Mouse (Mus musculus) forebrain, postnatal 0 days (tissue): Measurements from ENCODE around the gene Tcp1. TPM values are rescaled to one million over a fixed set of nuclear protein-coding genes. Genes with fewer than 3 reads are reported as not detected.

ENCODE experiments used
- ATAC-seq: fragments of 200-750 bp; cut with Nextera tagmentation; 2 replicates; pipeline ENCODE4 v1.8.0; 2017; ENCODE audit warnings: mild to moderate bottlenecking, moderate library complexity
- DNase-seq: peaks from one replicate; pipeline ENCODE4 v3.0.0-alpha.2; 2015
- H3K27ac ChIP-seq: fragments of 300-500 bp; sonication (generic); 2 replicates; pipeline ENCODE4 v1.5.1; 2014; ENCODE audit warnings: low read depth, mild to moderate bottlenecking, antibody characterized with exemption, low read length, moderate library complexity, mixed read lengths
- H3K27me3 ChIP-seq: fragments of 300-500 bp; sonication (generic); 2 replicates; pipeline ENCODE4 v1.6.1; 2014; ENCODE audit warnings: mild to moderate bottlenecking, low read length, mixed read lengths; ENCODE audit not compliant: insufficient read depth
- H3K36me3 ChIP-seq: fragments of 300-500 bp; sonication (generic); 2 replicates; pipeline ENCODE4 v1.6.1; 2014; ENCODE audit warnings: mild to moderate bottlenecking, moderate library complexity; ENCODE audit not compliant: insufficient read depth
- H3K4me1 ChIP-seq: fragments of 300-500 bp; sonication (generic); 2 replicates; pipeline ENCODE4 v1.6.1; 2014; ENCODE audit warnings: antibody characterized with exemption; ENCODE audit not compliant: insufficient read depth
- H3K4me2 ChIP-seq: fragments of 300-500 bp; sonication (generic); 2 replicates; pipeline ENCODE4 v1.6.1; 2014; ENCODE audit warnings: low read depth, mild to moderate bottlenecking, moderate library complexity
- H3K4me3 ChIP-seq: fragments of 300-500 bp; sonication (generic); 2 replicates; pipeline ENCODE4 v1.5.1; 2014; ENCODE audit warnings: low read depth, low read length, mixed read lengths
- H3K9ac ChIP-seq: fragments of 300-500 bp; sonication (generic); 2 replicates; pipeline ENCODE4 v1.6.1; 2014; ENCODE audit warnings: mild to moderate bottlenecking
- H3K9me3 ChIP-seq: fragments of 300-500 bp; sonication (generic); 2 replicates; pipeline ENCODE4 v1.6.1; 2016; ENCODE audit warnings: low read length
- CTCF ChIP-seq: sonication (generic); IDR thresholded peaks from 2 replicates; pipeline ENCODE4 v1.5.1; 2016; ENCODE audit warnings: antibody characterized with exemption, control low read depth, low read depth
- WGBS: fragments of 180-500 bp; shearing (Covaris S2); extraction: QIAGEN DNeasy Blood & Tissue Kit; methylation state at CpG from one replicate; pipeline ENCODE4 v1.1.7; 2014; 5-methylcytosine and 5-hydroxymethylcytosine counted together
- polyA plus RNA-seq: library from polyadenylated mRNA; unstranded; fragments of >200 nt; fragmentation: Nextera tagmentation; extraction: Ambion mirVana; gene quantifications from 2 replicates; pipeline ENCODE4 v1.2.1, GENCODE M21; 2015
- total RNA-seq: library from RNA; depleted of rRNA; stranded (reverse); fragments of >200 nt; gene quantifications from 2 replicates; pipeline ENCODE4 v1.2.3, GENCODE M21; 2014; rRNA removed

The Tcp1 gene
- total RNA-seq = 409 and 432 TPM in 2 replicates
- 375 and 418 TPM in 2 replicates for polyA plus RNA-seq

GRCm38 (mm10) chr17:12915488-12915880 lies at the start of gene Tcp1:
Gene Tcp1 (plus strand): TSS chr17:12915701.
- Histone ChIP-seq H3K36me3 (peaks cover 49% of the 10 kb centered on the region), H3K9me3 (no peaks in the 10 kb centered on the region), H3K9ac (peak within 1 kb of the TSS; percentile 99), H3K27ac (peak within 1 kb of the TSS; percentile 91), H3K4me1 (0 out of 2 replicates have a peak, but pooled peaks cover 4% of the 10 kb centered on the region), H3K27me3 (no peaks in the 10 kb centered on the region), H3K4me3 (peak within 1 kb of the TSS; percentile 70), H3K4me2 (peak within 1 kb of the TSS; percentile 62)
- peak; percentile 10 for DNase-seq
- TF ChIP-seq CTCF = no peak
- 2% methylated on average over 18 of the region's 18 CpGs for WGBS
- ATAC-seq = no peak

GRCm38 (mm10) chr17:12866853-12867252 lies 48.6 kb upstream of the Tcp1 start:
- no peak for TF ChIP-seq CTCF
- Histone ChIP-seq H3K27me3 (no peaks in the 10 kb centered on the region), H3K4me2 (no peak overlapping the region), H3K4me1 (no peaks in the 10 kb centered on the region), H3K27ac (no peak overlapping the region), H3K4me3 (no peak overlapping the region), H3K9me3 (no peaks in the 10 kb centered on the region), H3K36me3 (no peaks in the 10 kb centered on the region), H3K9ac (no peak overlapping the region)
- ATAC-seq = no peak
- 79% methylated on average over 10 of the region's 10 CpGs for WGBS
- no peak for DNase-seq

- DNase-seq (no peak), ATAC-seq (no peak)
- no peaks in the 10 kb centered on the region for H3K27me3 ChIP-seq
- H3K27ac ChIP-seq = no peak within 1 kb of the TSS
- no peak within 1 kb of the TSS for H3K4me3 ChIP-seq
- H3K9ac ChIP-seq = no peak within 1 kb of the TSS
- WGBS = 60% methylated on average over 2 of the region's 2 CpGs
- no peaks in the 10 kb centered on the region for H3K9me3 ChIP-seq
- no peaks in the 10 kb centered on the region for H3K36me3 ChIP-seq
- no peaks in the 10 kb centered on the region for H3K4me1 ChIP-seq
- H3K4me2 ChIP-seq = no peak within 1 kb of the TSS
- no peak for TF ChIP-seq CTCF
These were observed 47.5 kb upstream of the Tcp1 start, which contains the start of gene Mas1 for GRCm38 (mm10) chr17:12868043-12868442. Gene Mas1 (minus strand): TSS chr17:12868143.

GRCm38 (mm10) chr17:12868640-12869039 lies 46.9 kb upstream of the Tcp1 start:
- H3K27me3 ChIP-seq = no peaks in the 10 kb centered on the region
- 53% methylated on average over 4 of the region's 4 CpGs for WGBS

GRCm38 (mm10) chr17:12872275-12873028 lies 43.0 kb upstream of the Tcp1 start:
- no peaks in the 10 kb centered on the region for H3K4me1 ChIP-seq
- H3K4me2 ChIP-seq = no peak overlapping the region
- no peak overlapping the region for H3K4me3 ChIP-seq
- 56% methylated on average over 16 of the region's 16 CpGs for WGBS
- no peak for TF ChIP-seq CTCF
- DNase-seq (no peak), ATAC-seq (peak; percentile 32; the same call in 1 of the 2 replicates)
- H3K9me3 ChIP-seq = no peaks in the 10 kb centered on the region
- no peak overlapping the region for H3K27ac ChIP-seq
- H3K9ac ChIP-seq = no peak overlapping the region
- H3K36me3 ChIP-seq = no peaks in the 10 kb centered on the region
- no peaks in the 10 kb centered on the region for H3K27me3 ChIP-seq

More at GRCm38 (mm10) chr17:12868640-12869039, 46.9 kb upstream of the Tcp1 start:
- no peak for TF ChIP-seq CTCF
- no peaks in the 10 kb centered on the region for H3K9me3 ChIP-seq
- no peak overlapping the region for H3K4me3 ChIP-seq
- no peaks in the 10 kb centered on the region for H3K36me3 ChIP-seq
- ATAC-seq (no peak), DNase-seq (no peak)
- H3K9ac ChIP-seq = no peak overlapping the region
- no peaks in the 10 kb centered on the region for H3K4me1 ChIP-seq
- H3K27ac ChIP-seq = no peak overlapping the region
- no peak overlapping the region for H3K4me2 ChIP-seq

- 90% methylated on average over 5 of the region's 5 CpGs for WGBS
- TF ChIP-seq CTCF = no peak
- ATAC-seq (no peak), DNase-seq (no peak)
- Histone ChIP-seq H3K27me3 (no peaks in the 10 kb centered on the region), H3K27ac (no peak within 1 kb of the TSS), H3K4me1 (no peaks in the 10 kb centered on the region), H3K9me3 (no peaks in the 10 kb centered on the region), H3K36me3 (no peaks in the 10 kb centered on the region), H3K4me2 (no peak within 1 kb of the TSS), H3K9ac (no peak within 1 kb of the TSS), H3K4me3 (no peak within 1 kb of the TSS)
These were observed 39.8 kb upstream of the Tcp1 start, which contains the start of gene Mrgprh for GRCm38 (mm10) chr17:12875734-12876133. Gene Mrgprh (plus strand): TSS chr17:12876034.

GRCm38 (mm10) chr17:12880178-12880577 lies 35.3 kb upstream of the Tcp1 start:
- peak overlapping the region; percentile 39 for H3K4me2 ChIP-seq
- no peaks in the 10 kb centered on the region for H3K4me1 ChIP-seq
- ATAC-seq (peak; percentile 91), DNase-seq (peak; percentile 92)
- H3K9ac ChIP-seq = no peak overlapping the region
- no peak overlapping the region for H3K27ac ChIP-seq
- no peaks in the 10 kb centered on the region for H3K9me3 ChIP-seq
- no peak overlapping the region for H3K4me3 ChIP-seq
- peak; percentile 82 for TF ChIP-seq CTCF
- H3K36me3 ChIP-seq = no peaks in the 10 kb centered on the region
- 4% methylated on average over 14 of the region's 14 CpGs for WGBS
- H3K27me3 ChIP-seq = no peaks in the 10 kb centered on the region
